19 mouse cellular contexts compared by ENCODE assay signal in the genomic region with DNA sequence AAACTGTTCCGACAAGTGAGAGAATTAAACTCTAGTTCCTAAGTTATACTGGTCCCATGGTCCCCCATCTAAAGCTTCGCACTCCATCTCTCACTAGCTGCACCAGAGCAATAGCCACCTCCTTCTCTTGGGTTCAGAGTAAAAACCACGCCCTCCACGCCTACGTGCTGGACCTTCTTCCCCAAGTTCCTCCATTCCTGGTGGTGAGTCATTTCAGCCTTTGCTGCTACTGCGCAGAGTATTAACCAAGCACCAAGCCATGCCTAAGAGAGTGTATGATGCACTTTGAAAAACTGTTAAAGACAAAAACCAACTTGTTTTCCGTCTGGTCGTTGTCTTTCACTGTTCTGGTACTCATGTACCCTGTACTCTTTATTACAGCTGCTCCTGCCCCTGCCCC. TPM values are rescaled to one million over a fixed set of nuclear protein-coding genes. Genes with fewer than 3 reads are reported as not detected.
DNase-seq lines count a peak whose midpoint lies in the region; ATAC-seq lines count a peak whose summit lies in the region.
"Had no signal": no experiment of that assay in that cellular context is flagged by ENCODE, and none has a peak within 500 bp of the region (broad histone marks: within the 10 kb centered on the region; RNA-seq: fewer than 3 reads in every experiment).

No protein-coding gene starts in this region.

- H3K27me3 ChIP-seq in heart, embryonic 10.5 days (ENCODE audit: insufficient read depth, poor library complexity, severe bottlenecking): no peaks in the 10 kb centered on the region
- H3K27me3 ChIP-seq in intestine, embryonic 16.5 days (replicated peaks; ENCODE audit: control insufficient read depth, insufficient read depth, low read length): no peaks in the 10 kb centered on the region
- H3K27me3 ChIP-seq: embryonic facial prominence, embryonic 13.5 days; forebrain, embryonic 12.5 days; midbrain, embryonic 12.5 days had no signal

- no peak overlapping the region for H3K4me3 ChIP-seq in heart, embryonic 10.5 days
- no peak overlapping the region for H3K4me3 ChIP-seq in intestine, embryonic 16.5 days (ENCODE audit: low read length)
- H3K4me3 ChIP-seq: embryonic facial prominence, embryonic 13.5 days; forebrain, embryonic 12.5 days; layer of hippocampus, adult 2 months; midbrain, embryonic 12.5 days; myocyte had no signal

- 82% methylated on average over 8 of the region's 8 CpGs for WGBS in heart, embryonic 10.5 days
- WGBS in intestine, embryonic 16.5 days: 68% methylated on average over 8 of the region's 8 CpGs

- DNase-seq in heart, adult 18-20 months: peak; percentile 20 to 27
- no peak for DNase-seq in heart, embryonic 10.5 days (ENCODE audit: low spot score)
- peak; percentile 20 to 63 for DNase-seq in urinary bladder, adult 18-20 months (ENCODE audit: low spot score in 2 of 2)
- no peak for DNase-seq in urinary bladder, postnatal 10 days (ENCODE audit: low spot score)
- peak; percentile 50 for DNase-seq in urinary bladder, postnatal 25 days (ENCODE audit: low spot score)
- DNase-seq in frontal cortex, adult 2 months (ENCODE audit: extremely low spot score in 1 of 2, low spot score in 1 of 2): no peak
- no peak for DNase-seq in left cerebral cortex, postnatal 14 days (ENCODE audit: low spot score in 2 of 2)
- DNase-seq: B cell, adult 2 months; liver; right cerebral cortex, postnatal 25 days; thymus, postnatal 25 days had no signal

- no peak overlapping the region for H3K27ac ChIP-seq in heart, embryonic 10.5 days
- no peak overlapping the region for H3K27ac ChIP-seq in intestine, embryonic 16.5 days (ENCODE audit: low read length)
- H3K27ac ChIP-seq: embryonic facial prominence, embryonic 13.5 days; forebrain, embryonic 12.5 days; hindbrain, postnatal 0 days; layer of hippocampus, adult 2 months; midbrain, embryonic 12.5 days had no signal

- H3K4me1 ChIP-seq in heart, embryonic 10.5 days: peaks cover 16% of the 10 kb centered on the region
- peaks cover 11% of the 10 kb centered on the region for H3K4me1 ChIP-seq in intestine, embryonic 16.5 days (ENCODE audit: control insufficient read depth, insufficient read depth, low read length)
- H3K4me1 ChIP-seq: forebrain, embryonic 12.5 days; midbrain, embryonic 12.5 days had no signal

- peak; percentile 77 for ATAC-seq in intestine, embryonic 16.5 days
- ATAC-seq: hindbrain, postnatal 0 days had no signal

- intact Hi-C loops in left cerebral cortex, postnatal 14 days (cut with DNase I): no loop called here

- H3K9ac ChIP-seq in intestine, embryonic 16.5 days (ENCODE audit: low read depth, low read length): no peak overlapping the region
- H3K9ac ChIP-seq: embryonic facial prominence, embryonic 13.5 days; forebrain, embryonic 12.5 days; midbrain, embryonic 12.5 days had no signal

- no peaks in the 10 kb centered on the region for H3K36me3 ChIP-seq in heart, embryonic 10.5 days
- no peaks in the 10 kb centered on the region for H3K36me3 ChIP-seq in intestine, embryonic 16.5 days (ENCODE audit: control insufficient read depth, insufficient read depth, low read length)
- H3K36me3 ChIP-seq: embryonic facial prominence, embryonic 13.5 days; forebrain, embryonic 12.5 days; midbrain, embryonic 12.5 days had no signal

- H3K9me3 ChIP-seq in heart, embryonic 10.5 days: no peaks in the 10 kb centered on the region
- H3K9me3 ChIP-seq in intestine, embryonic 16.5 days (ENCODE audit: control insufficient read depth, low read length): no peaks in the 10 kb centered on the region
- H3K9me3 ChIP-seq: embryonic facial prominence, embryonic 13.5 days; forebrain, embryonic 12.5 days; midbrain, embryonic 12.5 days had no signal

- H3K4me2 ChIP-seq in intestine, embryonic 16.5 days (ENCODE audit: low read depth, low read length): no peak overlapping the region
- H3K4me2 ChIP-seq: embryonic facial prominence, embryonic 13.5 days; forebrain, embryonic 12.5 days; midbrain, embryonic 12.5 days had no signal

RNA-seq across cellular contexts. Expression of gene Tnks2, which starts 41.4 kb away (rescaled TPM):
- total RNA-seq in heart, adult 18-20 months (2021): 10 to 100 TPM; 71.9 to 80.4 TPM
- polyA plus RNA-seq in heart, embryonic 10.5 days (2016; fragmentation: Nextera tagmentation; extraction: Ambion mirVana): 57.2 and 57.3 TPM in 2 replicates
- 16.2 and 16.7 TPM in 2 replicates for polyA plus RNA-seq in intestine, embryonic 16.5 days (2015; fragmentation: Nextera tagmentation; extraction: Ambion mirVana)
- polyA plus RNA-seq in frontal cortex, adult 2 months (2012; rRNA removed): 61.3 and 68.7 TPM in 2 replicates
- total RNA-seq in left cerebral cortex, postnatal 14 days (2021): 100 to 1,000 TPM; 140 to 149 TPM

RNA-seq across cellular contexts. Expression of gene Ppp1r3c, which starts 56.1 kb away (rescaled TPM):
- total RNA-seq in heart, adult 18-20 months (2021): 100 to 1,000 TPM; 159 to 201 TPM
- 31.3 and 46.9 TPM in 2 replicates for polyA plus RNA-seq in heart, embryonic 10.5 days (2016; fragmentation: Nextera tagmentation; extraction: Ambion mirVana)
- 10.3 and 10.5 TPM in 2 replicates for polyA plus RNA-seq in intestine, embryonic 16.5 days (2015; fragmentation: Nextera tagmentation; extraction: Ambion mirVana)
- polyA plus RNA-seq in frontal cortex, adult 2 months (2012; rRNA removed): 30.4 and 31.1 TPM in 2 replicates
- total RNA-seq in left cerebral cortex, postnatal 14 days (2021): 10 to 100 TPM; 31.0 to 35.7 TPM
- total RNA-seq: common myeloid progenitor, adult 5-6 weeks had no signal
- polyA plus RNA-seq: myocyte had no signal

Comparison
In these comparisons a context has a peak if more than half of its experiments do, and no peak if none do; other contexts are left out.
1. DNase-seq: peak in heart, adult 18-20 months (2 of 2), urinary bladder, adult 18-20 months (2 of 2) and urinary bladder, postnatal 25 days (single experiment); none in heart, embryonic 10.5 days (single experiment), urinary bladder, postnatal 10 days (single experiment), frontal cortex, adult 2 months (0 of 2) and left cerebral cortex, postnatal 14 days (0 of 2).